Mouse (Mus musculus): ENCODE measurements at regions not wholly inside any gene's neighbourhood (a gene's known extent, or its start where the extent isn't known, plus 50 kb on each side); places are given as distances from the start of the nearest gene placed in this dataset.

- Histone ChIP-seq H3K4me2 (no peak overlapping the region), H3K9me3 (ENCODE audit: control insufficient read depth, low read length) (no peaks in the 10 kb centered on the region), H3K36me3 (ENCODE audit: control insufficient read depth, insufficient read depth, low read length) (no peaks in the 10 kb centered on the region), H3K4me1 (ENCODE audit: control insufficient read depth, insufficient read depth, low read length) (no peaks in the 10 kb centered on the region), H3K9ac (ENCODE audit: low read length) (no peak overlapping the region), H3K4me3 (ENCODE audit: low read depth, low read length) (no peak overlapping the region), H3K27me3 (ENCODE audit: control insufficient read depth, insufficient read depth, low read length) (no peaks in the 10 kb centered on the region), H3K27ac (ENCODE audit: low read depth, low read length) (no peak overlapping the region)
- ATAC-seq (ENCODE audit: low FRiP score) (no peak), DNase-seq (ENCODE audit: low spot score, missing footprints) (no peak)
Observed at GRCm38 (mm10) chr9:94016747-94017487, 521.0 kb downstream of the 1190002N15Rik start.

- Histone ChIP-seq H3K4me3 (ENCODE audit: low read depth, low read length) (no peak overlapping the region), H3K9me3 (ENCODE audit: control insufficient read depth, low read length) (no peaks in the 10 kb centered on the region), H3K9ac (ENCODE audit: low read length) (no peak overlapping the region), H3K36me3 (ENCODE audit: control insufficient read depth, insufficient read depth, low read length) (no peaks in the 10 kb centered on the region), H3K4me1 (ENCODE audit: control insufficient read depth, insufficient read depth, low read length) (no peaks in the 10 kb centered on the region), H3K4me2 (no peak overlapping the region), H3K27me3 (ENCODE audit: control insufficient read depth, insufficient read depth, low read length) (no peaks in the 10 kb centered on the region), H3K27ac (ENCODE audit: low read depth, low read length) (no peak overlapping the region)
- ATAC-seq (ENCODE audit: low FRiP score): no peak
- 77% methylated on average over 3 of the region's 3 CpGs for WGBS
- no peak for DNase-seq (ENCODE audit: low spot score, missing footprints)
Observed at GRCm38 (mm10) chr9:93992216-93992615, 545.7 kb downstream of the 1190002N15Rik start.

- H3K4me1 ChIP-seq (ENCODE audit: control insufficient read depth, insufficient read depth, low read length): no peaks in the 10 kb centered on the region
- DNase-seq (ENCODE audit: low spot score, missing footprints) (no peak), ATAC-seq (ENCODE audit: low FRiP score) (no peak)
- no peak overlapping the region for H3K9ac ChIP-seq (ENCODE audit: low read length)
- H3K4me2 ChIP-seq: no peak overlapping the region
- H3K9me3 ChIP-seq (ENCODE audit: control insufficient read depth, low read length): no peaks in the 10 kb centered on the region
- H3K36me3 ChIP-seq (ENCODE audit: control insufficient read depth, insufficient read depth, low read length): no peaks in the 10 kb centered on the region
- H3K27me3 ChIP-seq (ENCODE audit: control insufficient read depth, insufficient read depth, low read length): no peaks in the 10 kb centered on the region
- no peak overlapping the region for H3K27ac ChIP-seq (ENCODE audit: low read depth, low read length)
- H3K4me3 ChIP-seq (ENCODE audit: low read depth, low read length): no peak overlapping the region
- WGBS: 56% methylated on average over 1 of the region's 1 CpGs
Observed at GRCm38 (mm10) chr9:93991141-93991540, 546.7 kb downstream of the 1190002N15Rik start.

GRCm38 (mm10) chr9:93981136-93981535 lies 556.7 kb downstream of the 1190002N15Rik start:
- no peaks in the 10 kb centered on the region for H3K4me1 ChIP-seq (ENCODE audit: control insufficient read depth, insufficient read depth, low read length)
- H3K4me3 ChIP-seq (ENCODE audit: low read depth, low read length): no peak overlapping the region
- H3K4me2 ChIP-seq: no peak overlapping the region
- DNase-seq (ENCODE audit: low spot score, missing footprints) (no peak), ATAC-seq (ENCODE audit: low FRiP score) (no peak)
- H3K27me3 ChIP-seq (ENCODE audit: control insufficient read depth, insufficient read depth, low read length): no peaks in the 10 kb centered on the region
- no peaks in the 10 kb centered on the region for H3K36me3 ChIP-seq (ENCODE audit: control insufficient read depth, insufficient read depth, low read length)
- H3K9ac ChIP-seq (ENCODE audit: low read length): no peak overlapping the region
- WGBS: 77% methylated on average over 2 of the region's 2 CpGs
- H3K27ac ChIP-seq (ENCODE audit: low read depth, low read length): peak overlapping the region; percentile 12; the same call in 1 of the 2 replicates
- H3K9me3 ChIP-seq (ENCODE audit: control insufficient read depth, low read length): no peaks in the 10 kb centered on the region

GRCm38 (mm10) chr9:93969691-93970284 lies 568.1 kb downstream of the 1190002N15Rik start:
- Histone ChIP-seq H3K36me3 (ENCODE audit: control insufficient read depth, insufficient read depth, low read length) (no peaks in the 10 kb centered on the region), H3K4me2 (no peak overlapping the region), H3K4me1 (ENCODE audit: control insufficient read depth, insufficient read depth, low read length) (no peaks in the 10 kb centered on the region), H3K4me3 (ENCODE audit: low read depth, low read length) (no peak overlapping the region), H3K27me3 (ENCODE audit: control insufficient read depth, insufficient read depth, low read length) (no peaks in the 10 kb centered on the region), H3K27ac (ENCODE audit: low read depth, low read length) (no peak overlapping the region), H3K9ac (ENCODE audit: low read length) (no peak overlapping the region), H3K9me3 (ENCODE audit: control insufficient read depth, low read length) (no peaks in the 10 kb centered on the region)
- peak; percentile 54 for DNase-seq (ENCODE audit: low spot score, missing footprints)
- 85% methylated on average over 6 of the region's 6 CpGs for WGBS
- ATAC-seq (ENCODE audit: low FRiP score): no peak

GRCm38 (mm10) chr9:93969118-93969517 lies 568.8 kb downstream of the 1190002N15Rik start:
- Histone ChIP-seq H3K4me3 (ENCODE audit: low read depth, low read length) (no peak overlapping the region), H3K36me3 (ENCODE audit: control insufficient read depth, insufficient read depth, low read length) (no peaks in the 10 kb centered on the region), H3K9me3 (ENCODE audit: control insufficient read depth, low read length) (no peaks in the 10 kb centered on the region), H3K4me2 (no peak overlapping the region), H3K27me3 (ENCODE audit: control insufficient read depth, insufficient read depth, low read length) (no peaks in the 10 kb centered on the region), H3K4me1 (ENCODE audit: control insufficient read depth, insufficient read depth, low read length) (no peaks in the 10 kb centered on the region), H3K9ac (ENCODE audit: low read length) (no peak overlapping the region), H3K27ac (ENCODE audit: low read depth, low read length) (no peak overlapping the region)
- peak; percentile 62 for DNase-seq (ENCODE audit: low spot score, missing footprints)
- no peak for ATAC-seq (ENCODE audit: low FRiP score)
- 86% methylated on average over 5 of the region's 5 CpGs for WGBS

- no peaks in the 10 kb centered on the region for H3K36me3 ChIP-seq (ENCODE audit: control insufficient read depth, insufficient read depth, low read length)
- ATAC-seq (ENCODE audit: low FRiP score) (no peak), DNase-seq (ENCODE audit: low spot score, missing footprints) (peak; percentile 67)
- H3K27ac ChIP-seq (ENCODE audit: low read depth, low read length): no peak overlapping the region
- no peaks in the 10 kb centered on the region for H3K4me1 ChIP-seq (ENCODE audit: control insufficient read depth, insufficient read depth, low read length)
- H3K9ac ChIP-seq (ENCODE audit: low read length): no peak overlapping the region
- no peaks in the 10 kb centered on the region for H3K27me3 ChIP-seq (ENCODE audit: control insufficient read depth, insufficient read depth, low read length)
- H3K4me2 ChIP-seq: no peak overlapping the region
- H3K4me3 ChIP-seq (ENCODE audit: low read depth, low read length): no peak overlapping the region
- no peaks in the 10 kb centered on the region for H3K9me3 ChIP-seq (ENCODE audit: control insufficient read depth, low read length)
Observed at GRCm38 (mm10) chr9:93955235-93956040, 582.4 kb downstream of the 1190002N15Rik start.

- Histone ChIP-seq H3K4me1 (ENCODE audit: control insufficient read depth, insufficient read depth, low read length) (no peaks in the 10 kb centered on the region), H3K4me2 (no peak overlapping the region), H3K9me3 (ENCODE audit: control insufficient read depth, low read length) (no peaks in the 10 kb centered on the region), H3K27ac (ENCODE audit: low read depth, low read length) (no peak overlapping the region), H3K9ac (ENCODE audit: low read length) (no peak overlapping the region), H3K4me3 (ENCODE audit: low read depth, low read length) (no peak overlapping the region), H3K36me3 (ENCODE audit: control insufficient read depth, insufficient read depth, low read length) (no peaks in the 10 kb centered on the region), H3K27me3 (ENCODE audit: control insufficient read depth, insufficient read depth, low read length) (no peaks in the 10 kb centered on the region)
- 71% methylated on average over 1 of the region's 1 CpGs for WGBS
- DNase-seq (ENCODE audit: low spot score, missing footprints): no peak
- ATAC-seq (ENCODE audit: low FRiP score): no peak
Observed at GRCm38 (mm10) chr9:93948671-93949070, 589.2 kb downstream of the 1190002N15Rik start.

GRCm38 (mm10) chr9:93947053-93947452 lies 590.8 kb downstream of the 1190002N15Rik start:
- DNase-seq (ENCODE audit: low spot score, missing footprints) (no peak), ATAC-seq (ENCODE audit: low FRiP score) (no peak)
- no peaks in the 10 kb centered on the region for H3K9me3 ChIP-seq (ENCODE audit: control insufficient read depth, low read length)
- H3K9ac ChIP-seq (ENCODE audit: low read length): no peak overlapping the region
- no peak overlapping the region for H3K27ac ChIP-seq (ENCODE audit: low read depth, low read length)
- H3K4me2 ChIP-seq: no peak overlapping the region
- H3K4me3 ChIP-seq (ENCODE audit: low read depth, low read length): no peak overlapping the region
- H3K27me3 ChIP-seq (ENCODE audit: control insufficient read depth, insufficient read depth, low read length): no peaks in the 10 kb centered on the region
- H3K36me3 ChIP-seq (ENCODE audit: control insufficient read depth, insufficient read depth, low read length): no peaks in the 10 kb centered on the region
- H3K4me1 ChIP-seq (ENCODE audit: control insufficient read depth, insufficient read depth, low read length): no peaks in the 10 kb centered on the region
- WGBS: 89% methylated on average over 1 of the region's 1 CpGs

Measured in midbrain, embryonic 11.5 days (tissue).